Mouse (Mus musculus) neural tube, embryonic 15.5 days (tissue): ENCODE measurements around the gene Csf2rb2. TPM values are rescaled to one million over a fixed set of nuclear protein-coding genes. Genes with fewer than 3 reads are reported as not detected.
"Not testable (repeated sequence)": the region's sequence is repeated elsewhere in the genome, so short reads cannot be mapped to it uniquely, and the experiment has no call there.

Experiments used
- ATAC-seq: fragments of 200-750 bp; cut with Nextera tagmentation; 2 replicates; pipeline ENCODE4 v1.8.0; 2017; ENCODE audit warnings: mild to moderate bottlenecking, moderate TSS enrichment, moderate library complexity; ENCODE audit not compliant: low FRiP score
- H3K27ac ChIP-seq: fragments of 300-500 bp; sonication (generic); replicated peaks from 2 replicates; pipeline ENCODE4 v1.5.1; 2015; ENCODE audit warnings: mild to moderate bottlenecking, inconsistent platforms
- H3K27me3 ChIP-seq: fragments of 300-500 bp; sonication (generic); replicated peaks from 2 replicates; pipeline ENCODE4 v1.6.1; 2015; ENCODE audit warnings: inconsistent platforms
- H3K36me3 ChIP-seq: fragments of 300-500 bp; sonication (generic); 2 replicates; pipeline ENCODE4 v1.6.1; 2015; ENCODE audit warnings: inconsistent platforms
- H3K4me1 ChIP-seq: fragments of 300-500 bp; sonication (generic); 2 replicates; pipeline ENCODE4 v1.6.1; 2015; ENCODE audit warnings: inconsistent platforms
- H3K4me2 ChIP-seq: fragments of 300-500 bp; sonication (generic); 2 replicates; pipeline ENCODE4 v1.6.1; 2015; ENCODE audit warnings: inconsistent platforms, mild to moderate bottlenecking, moderate library complexity
- H3K4me3 ChIP-seq: fragments of 300-500 bp; sonication (generic); replicated peaks from 2 replicates; pipeline ENCODE4 v1.5.1; 2015; ENCODE audit warnings: mild to moderate bottlenecking, inconsistent platforms
- H3K9ac ChIP-seq: fragments of 300-500 bp; sonication (generic); replicated peaks from 2 replicates; pipeline ENCODE4 v1.6.1; 2015; ENCODE audit warnings: mild to moderate bottlenecking, inconsistent platforms
- H3K9me3 ChIP-seq: fragments of 300-500 bp; sonication (generic); replicated peaks from 2 replicates; pipeline ENCODE4 v1.6.1; 2016; ENCODE audit warnings: inconsistent platforms
- WGBS: fragments of 180-500 bp; shearing (Covaris S2); methylation state at CpG from one replicate; pipeline ENCODE4 v1.1.7; 2015; ENCODE audit warnings: mixed read lengths; 5-methylcytosine and 5-hydroxymethylcytosine counted together
- polyA plus RNA-seq: library from polyadenylated mRNA; unstranded; fragments of >200 nt; fragmentation: Nextera tagmentation; extraction: Ambion mirVana; gene quantifications from 2 replicates; pipeline ENCODE4 v1.2.1, GENCODE M21; 2015

Gene Csf2rb2
- polyA plus RNA-seq, 1 experiment from 2014 or later: 0.10 TPM

DNA sequence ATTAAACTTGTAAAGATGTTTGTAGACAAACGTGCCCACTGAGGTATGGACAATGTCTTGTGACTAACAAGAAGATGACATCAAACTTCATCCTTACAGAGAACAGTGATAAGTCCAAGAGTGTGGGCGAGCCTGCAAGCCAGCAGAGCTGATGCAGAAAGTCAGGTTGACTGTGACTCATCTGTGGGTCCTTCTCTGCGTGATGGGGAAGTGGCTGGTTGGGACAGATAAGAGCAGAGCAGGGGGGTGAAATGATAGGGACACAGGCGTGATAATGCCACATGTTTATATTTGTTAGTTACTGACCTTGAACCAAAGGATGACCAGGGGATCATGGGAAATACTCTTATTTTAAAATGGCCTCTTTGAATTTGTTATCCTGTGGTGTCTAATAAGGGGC lies 37.7 kb downstream of the Csf2rb2 start:
- no peaks in the 10 kb centered on the region for H3K4me1 ChIP-seq
- no peaks in the 10 kb centered on the region for H3K27me3 ChIP-seq
- no peak for ATAC-seq
- H3K4me2 ChIP-seq: no peak overlapping the region
- H3K27ac ChIP-seq: no peak overlapping the region
- 70% methylated on average over 4 of the region's 4 CpGs for WGBS
- H3K9me3 ChIP-seq: no peaks in the 10 kb centered on the region; the same call in 1 of the 2 replicates
- no peak overlapping the region for H3K4me3 ChIP-seq
- H3K36me3 ChIP-seq: no peaks in the 10 kb centered on the region
- no peak overlapping the region for H3K9ac ChIP-seq

DNA sequence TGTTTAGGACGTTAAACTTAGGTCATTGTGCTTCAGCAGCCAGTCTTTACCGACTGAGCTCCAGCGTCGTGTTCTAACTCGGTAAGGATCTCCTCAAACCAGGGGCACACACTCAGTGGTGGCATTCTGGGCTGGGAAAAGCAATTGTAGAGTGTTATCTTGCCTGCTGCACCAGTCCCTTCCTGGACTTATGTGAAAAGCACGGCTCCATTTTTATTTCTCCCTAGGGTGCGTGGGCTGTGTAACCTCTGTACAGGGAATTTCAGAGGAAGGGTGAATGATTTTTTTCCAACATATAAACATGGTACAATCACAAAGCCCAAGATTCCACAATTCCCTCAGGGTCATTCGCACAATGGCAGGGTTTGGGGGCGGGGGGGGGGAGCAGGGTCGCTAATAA lies 38.1 kb downstream of the Csf2rb2 start:
- Histone ChIP-seq H3K9me3 (no peaks in the 10 kb centered on the region; the same call in 1 of the 2 replicates), H3K27ac (no peak overlapping the region), H3K4me3 (no peak overlapping the region), H3K4me1 (no peaks in the 10 kb centered on the region), H3K36me3 (no peaks in the 10 kb centered on the region), H3K27me3 (no peaks in the 10 kb centered on the region), H3K9ac (no peak overlapping the region), H3K4me2 (no peak overlapping the region)
- WGBS: 87% methylated on average over 10 of the region's 10 CpGs
- ATAC-seq: no peak

DNA sequence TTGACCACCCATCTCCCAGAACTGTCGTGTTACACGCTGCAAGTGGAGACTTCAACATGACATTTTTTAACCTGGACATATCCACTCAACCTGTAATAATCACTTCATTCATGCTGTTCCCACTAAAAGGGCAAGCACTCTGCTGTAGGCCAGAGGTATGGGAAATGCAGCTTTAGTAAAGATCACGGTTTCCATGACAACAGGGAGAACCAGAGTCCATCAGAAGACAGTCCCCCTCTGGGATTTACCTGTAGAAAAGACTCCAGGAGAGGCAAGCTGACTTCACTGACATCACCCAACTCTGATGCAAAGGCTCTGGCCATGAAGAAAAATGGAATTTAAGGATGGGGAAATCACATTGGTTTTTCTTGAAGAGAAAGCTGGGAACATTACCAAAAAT lies 42.2 kb downstream of the Csf2rb2 start:
- Histone ChIP-seq H3K4me2 (no peak overlapping the region), H3K36me3 (no peaks in the 10 kb centered on the region), H3K4me1 (no peaks in the 10 kb centered on the region), H3K4me3 (no peak overlapping the region), H3K27ac (no peak overlapping the region), H3K27me3 (no peaks in the 10 kb centered on the region), H3K9ac (no peak overlapping the region), H3K9me3 (no peaks in the 10 kb centered on the region)
- WGBS: 69% methylated on average over 3 of the region's 3 CpGs
- ATAC-seq: no peak

DNA sequence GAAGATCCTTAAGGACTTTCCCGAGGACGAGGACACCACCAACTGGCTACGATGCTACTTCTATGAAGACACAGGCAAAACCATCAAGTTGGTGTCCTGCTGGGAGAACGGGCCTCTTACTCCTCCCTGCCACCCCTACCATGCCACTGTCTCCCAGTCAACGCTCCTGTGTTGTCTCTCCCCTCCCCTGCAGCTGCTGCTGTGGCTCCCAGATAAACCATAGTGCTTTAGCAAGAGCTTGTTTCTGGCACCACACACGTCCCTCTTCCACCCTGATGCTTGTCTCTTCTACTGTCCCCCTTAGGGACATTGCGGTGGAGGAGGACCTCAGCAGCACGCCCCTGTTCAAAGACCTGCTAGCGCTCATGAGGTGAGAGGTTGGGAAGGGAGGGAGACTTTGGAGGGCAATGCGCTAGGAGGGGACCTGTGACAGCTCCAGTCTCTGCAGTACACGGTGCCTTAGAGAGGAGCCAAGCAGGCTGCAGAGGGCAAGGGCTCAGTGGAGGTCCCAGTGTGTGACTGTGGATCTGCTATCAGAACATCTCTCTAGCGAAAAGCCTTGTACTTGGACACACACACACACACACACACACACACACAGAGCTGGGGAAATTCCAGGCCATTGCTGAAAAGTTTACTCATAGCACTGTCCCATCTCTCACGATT lies 44.7 kb downstream of the Csf2rb2 start:
- no peaks in the 10 kb centered on the region for H3K27me3 ChIP-seq
- no peaks in the 10 kb centered on the region for H3K9me3 ChIP-seq
- WGBS: 74% methylated on average over 13 of the region's 13 CpGs
- no peak for ATAC-seq
- no peaks in the 10 kb centered on the region for H3K36me3 ChIP-seq
- H3K4me2 ChIP-seq: no peak overlapping the region
- no peak overlapping the region for H3K4me3 ChIP-seq
- H3K4me1 ChIP-seq: peaks cover 3% of the 10 kb centered on the region; the same call in 1 of the 2 replicates
- no peak overlapping the region for H3K27ac ChIP-seq
- no peak overlapping the region for H3K9ac ChIP-seq

DNA sequence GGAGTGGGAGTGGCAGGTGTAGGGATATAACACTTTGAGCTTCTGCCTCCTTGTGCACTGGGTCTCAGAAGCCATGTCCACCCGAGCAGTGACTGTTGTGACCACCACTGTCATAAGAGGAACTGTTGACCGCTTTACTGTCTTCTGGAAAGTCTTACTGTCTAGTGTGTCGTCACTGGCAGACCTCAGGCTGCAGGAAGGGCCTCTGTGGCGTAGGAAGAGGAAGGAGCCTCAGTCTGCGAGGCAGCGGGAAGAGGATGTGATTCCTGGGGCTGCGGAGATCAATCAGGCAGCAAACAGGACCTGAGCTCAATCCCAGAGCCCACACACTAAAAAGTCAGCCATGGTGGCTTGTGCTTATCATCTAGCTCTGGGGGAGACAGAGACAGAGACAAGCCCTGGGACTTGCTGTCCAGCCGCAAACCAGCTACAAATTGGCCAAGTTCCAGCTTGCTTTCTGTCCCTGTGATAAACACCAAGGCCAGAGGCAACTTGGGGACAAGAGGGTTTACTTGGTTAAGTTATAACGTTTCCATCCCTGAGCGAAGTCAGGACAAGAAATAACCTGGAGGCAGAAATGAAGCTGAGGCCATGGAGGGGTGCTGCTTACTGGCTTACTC lies 47.2 kb downstream of the Csf2rb2 start:
- no peak overlapping the region for H3K9ac ChIP-seq
- H3K4me1 ChIP-seq: peaks cover 3% of the 10 kb centered on the region; the same call in 1 of the 2 replicates
- WGBS: 82% methylated on average over 10 of the region's 10 CpGs
- H3K4me3 ChIP-seq: no peak overlapping the region
- H3K9me3 ChIP-seq: no peaks in the 10 kb centered on the region
- H3K27ac ChIP-seq: no peak overlapping the region
- no peak for ATAC-seq
- no peaks in the 10 kb centered on the region for H3K36me3 ChIP-seq
- H3K27me3 ChIP-seq: peaks cover 2% of the 10 kb centered on the region; the same call in 1 of the 2 replicates
- H3K4me2 ChIP-seq: no peak overlapping the region

DNA sequence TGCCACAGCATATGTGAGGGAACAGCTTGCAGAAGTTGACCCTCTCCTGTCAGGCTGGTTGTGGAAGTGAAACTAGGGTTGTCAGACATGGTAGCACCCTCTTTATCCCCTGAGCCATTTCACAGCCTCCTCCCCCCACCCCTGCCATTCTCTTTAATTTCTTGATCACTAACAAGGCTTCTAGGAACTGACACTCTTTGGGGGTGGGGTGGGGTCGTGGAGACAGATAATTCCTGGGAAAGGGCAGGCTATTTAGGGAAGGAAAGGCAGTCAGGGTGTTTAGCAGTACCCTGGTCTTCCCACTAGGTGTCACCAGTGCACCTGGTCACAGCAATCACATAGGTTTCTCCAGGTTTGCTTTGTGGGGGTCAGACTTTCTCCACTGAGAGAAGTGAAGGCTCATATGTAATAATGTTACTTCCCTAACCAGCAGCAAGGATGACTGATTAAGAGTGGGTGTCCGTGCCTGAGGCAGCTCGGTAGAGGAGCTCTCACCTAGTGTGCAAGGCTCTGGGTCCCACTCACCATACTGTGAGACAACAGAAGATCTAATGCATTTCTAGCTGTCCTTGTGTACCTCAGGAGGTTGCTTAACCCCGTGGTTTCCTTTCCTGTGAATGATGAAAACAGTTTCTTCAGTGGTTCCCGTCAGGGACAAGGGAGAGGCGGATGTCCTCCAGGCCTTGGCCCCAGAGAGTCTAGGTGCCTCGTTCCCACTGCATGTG lies 48.0 kb downstream of the Csf2rb2 start:
- no peak; the same call in 1 of the 2 replicates for ATAC-seq
- H3K27ac ChIP-seq: no peak overlapping the region
- WGBS: 35% methylated on average over 7 of the region's 7 CpGs
- no peaks in the 10 kb centered on the region for H3K9me3 ChIP-seq
- H3K9ac ChIP-seq: no peak overlapping the region
- H3K4me2 ChIP-seq: no peak overlapping the region
- peaks cover 2% of the 10 kb centered on the region; the same call in 1 of the 2 replicates for H3K27me3 ChIP-seq
- no peaks in the 10 kb centered on the region for H3K36me3 ChIP-seq
- no peak overlapping the region for H3K4me3 ChIP-seq
- H3K4me1 ChIP-seq: peaks cover 3% of the 10 kb centered on the region; the same call in 1 of the 2 replicates

DNA sequence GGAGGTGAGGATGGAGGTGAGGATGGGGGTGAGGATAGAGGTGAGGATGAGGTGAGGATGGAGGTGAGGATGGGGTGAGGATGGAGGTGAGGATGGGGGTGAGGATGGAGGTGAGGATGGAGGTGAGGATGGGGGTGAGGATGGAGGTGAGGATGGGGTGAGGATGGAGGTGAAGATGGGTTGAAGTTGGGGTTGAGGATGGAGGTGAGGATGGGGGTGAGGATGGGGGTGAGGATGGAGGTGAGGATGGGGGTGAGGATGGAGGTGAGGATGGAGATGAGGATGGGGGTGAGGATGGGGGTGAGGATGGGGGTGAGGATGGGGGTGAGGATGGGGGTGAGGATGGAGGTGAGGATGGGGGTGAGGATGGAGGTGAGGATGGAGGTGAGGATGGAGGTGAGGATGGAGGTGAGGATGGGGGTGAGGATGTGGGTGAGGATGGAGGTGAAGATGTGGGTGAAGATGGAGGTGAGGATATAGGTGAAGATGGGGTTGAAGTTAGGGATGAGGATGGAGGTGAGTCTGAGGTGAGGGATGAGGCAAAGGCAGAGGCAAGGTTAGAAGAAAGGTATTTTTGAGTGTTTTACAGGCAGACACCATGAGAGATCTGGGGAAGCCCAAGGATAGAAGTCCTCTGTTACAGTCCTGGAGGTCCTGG lies 48.8 kb downstream of the Csf2rb2 start:
- H3K4me3 ChIP-seq, H3K9me3 ChIP-seq, H3K9ac ChIP-seq, ATAC-seq, H3K4me1 ChIP-seq, H3K27ac ChIP-seq, H3K4me2 ChIP-seq, H3K36me3 ChIP-seq, H3K27me3 ChIP-seq: not testable (repeated sequence)

DNA sequence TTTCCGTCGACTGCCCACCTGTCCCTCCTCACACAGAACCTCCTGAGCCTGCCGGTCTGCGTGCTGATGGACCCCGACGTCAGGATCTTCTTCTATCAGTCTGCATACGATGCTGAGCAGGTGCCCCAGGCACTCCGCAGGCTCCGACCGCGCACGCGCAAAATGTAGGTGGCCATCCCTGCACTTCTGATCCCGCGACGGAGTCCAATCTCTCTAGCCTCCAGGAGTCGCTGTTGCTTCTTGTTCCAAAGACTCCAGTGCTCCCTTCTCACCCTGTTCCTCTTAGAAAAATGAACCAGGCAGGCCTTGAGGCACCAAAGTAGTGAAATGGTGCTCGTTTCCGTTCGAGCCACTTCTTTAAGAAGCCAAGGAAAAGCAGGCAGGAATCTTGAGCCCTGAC lies 50.8 kb downstream of the Csf2rb2 start:
- H3K27me3 ChIP-seq: peaks cover 2% of the 10 kb centered on the region; the same call in 1 of the 2 replicates
- no peaks in the 10 kb centered on the region for H3K36me3 ChIP-seq
- peak overlapping the region; percentile 22; the same call in 1 of the 2 replicates for H3K4me2 ChIP-seq
- WGBS: 20% methylated on average over 20 of the region's 20 CpGs
- H3K9me3 ChIP-seq: no peaks in the 10 kb centered on the region
- peak; percentile 69 for ATAC-seq
- H3K4me3 ChIP-seq: no peak overlapping the region
- H3K9ac ChIP-seq: no peak overlapping the region
- no peak overlapping the region for H3K27ac ChIP-seq
- peaks cover 3% of the 10 kb centered on the region; the same call in 1 of the 2 replicates for H3K4me1 ChIP-seq

DNA sequence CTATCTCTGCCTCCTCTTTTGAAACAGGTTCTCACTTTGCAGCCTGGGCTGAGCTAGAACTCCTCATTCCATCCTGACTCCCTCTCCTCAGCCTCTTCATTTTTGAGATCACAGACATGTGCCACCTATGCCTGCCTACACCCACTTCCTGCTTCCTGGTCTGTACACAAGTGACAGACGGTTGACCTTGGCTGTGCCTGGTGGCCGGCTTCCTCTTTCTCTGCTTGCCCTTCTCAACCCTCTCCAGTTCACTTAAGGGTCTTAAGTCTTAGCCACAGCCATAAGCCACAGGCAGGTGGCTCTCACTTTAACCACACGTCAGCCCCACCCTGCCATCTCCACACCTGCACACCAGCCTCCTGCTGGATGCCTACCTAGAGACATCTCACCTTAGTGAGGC lies 57.1 kb downstream of the Csf2rb2 start:
- no peaks in the 10 kb centered on the region for H3K36me3 ChIP-seq
- H3K27ac ChIP-seq: no peak overlapping the region
- no peak overlapping the region for H3K4me3 ChIP-seq
- no peaks in the 10 kb centered on the region for H3K9me3 ChIP-seq
- no peak for ATAC-seq
- H3K27me3 ChIP-seq: no peaks in the 10 kb centered on the region; the same call in 1 of the 2 replicates
- 85% methylated on average over 3 of the region's 3 CpGs for WGBS
- H3K4me1 ChIP-seq: no peaks in the 10 kb centered on the region
- no peak overlapping the region for H3K9ac ChIP-seq
- H3K4me2 ChIP-seq: no peak overlapping the region

DNA sequence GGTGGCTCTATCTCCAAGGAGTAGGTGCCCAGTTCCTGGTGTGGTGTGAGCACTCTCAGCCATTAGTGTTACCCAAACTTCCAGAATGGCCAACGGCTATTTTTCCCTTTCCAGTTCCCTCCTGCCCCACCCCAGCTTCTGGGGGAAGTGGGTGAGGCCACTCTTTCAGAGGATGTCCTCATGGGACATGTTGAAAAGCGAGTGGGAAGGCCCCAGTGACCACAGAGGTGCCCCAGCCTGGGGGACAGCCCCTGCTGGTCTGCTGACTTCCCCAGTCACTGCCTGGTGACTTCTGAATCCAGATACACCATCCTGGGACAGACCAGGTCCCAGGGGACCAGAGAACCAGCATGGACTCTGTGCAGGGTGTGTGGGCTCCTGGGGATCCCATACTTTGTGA lies 57.9 kb downstream of the Csf2rb2 start:
- H3K4me3 ChIP-seq: no peak overlapping the region
- 62% methylated on average over 2 of the region's 2 CpGs for WGBS
- no peak overlapping the region for H3K4me2 ChIP-seq
- no peaks in the 10 kb centered on the region for H3K27me3 ChIP-seq
- H3K9ac ChIP-seq: no peak overlapping the region
- no peak for ATAC-seq
- no peaks in the 10 kb centered on the region for H3K4me1 ChIP-seq
- no peaks in the 10 kb centered on the region for H3K36me3 ChIP-seq
- H3K9me3 ChIP-seq: no peaks in the 10 kb centered on the region
- H3K27ac ChIP-seq: no peak overlapping the region

DNA sequence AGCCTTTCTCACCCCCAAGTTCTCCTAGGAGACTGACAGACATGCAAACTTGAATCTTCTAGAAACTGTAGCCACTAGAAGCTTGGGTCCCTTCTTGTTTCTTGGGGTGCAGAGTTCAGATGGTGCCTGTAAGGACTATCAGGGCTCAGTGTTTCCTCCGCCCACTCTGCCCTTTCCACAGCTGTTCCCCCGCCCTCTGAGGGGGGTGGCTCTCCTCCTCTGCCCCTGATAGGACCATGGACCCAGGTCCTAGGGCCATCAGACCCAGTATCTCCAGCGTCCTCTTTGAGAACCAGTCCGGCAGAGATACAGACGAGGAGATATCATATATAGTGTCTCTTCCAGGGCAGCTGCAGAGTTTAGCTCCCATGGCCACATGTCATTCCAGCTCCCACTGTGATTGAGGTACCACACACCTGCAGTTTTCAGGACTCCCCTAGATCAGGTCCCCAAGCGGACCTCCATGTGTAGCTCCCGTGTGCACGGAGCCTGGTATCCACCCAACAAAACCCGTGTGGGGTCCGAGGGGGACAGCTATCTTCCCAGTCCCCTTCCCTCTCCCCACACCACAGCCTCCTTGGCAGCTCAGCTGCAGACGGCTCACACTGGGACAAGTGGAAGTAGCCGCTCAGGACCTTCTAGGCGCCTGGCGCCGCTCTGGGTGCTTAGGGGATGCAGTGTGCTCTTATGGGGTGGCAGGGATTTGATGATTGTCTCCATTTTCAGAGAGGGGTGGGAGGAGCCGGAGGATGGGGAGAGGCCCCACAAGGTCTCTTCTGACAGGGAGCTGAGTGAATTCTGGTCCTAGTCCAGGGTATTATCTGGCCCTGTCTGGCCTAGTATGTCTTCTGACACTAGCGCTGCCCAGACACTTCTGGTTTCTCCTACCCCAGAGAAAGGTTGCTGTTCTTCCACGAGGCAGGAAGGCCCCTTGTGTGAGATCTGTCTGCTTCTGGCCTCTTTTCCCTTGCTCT lies 59.1 kb downstream of the Csf2rb2 start:
- Histone ChIP-seq H3K9me3 (no peaks in the 10 kb centered on the region), H3K27ac (no peak overlapping the region), H3K9ac (no peak overlapping the region), H3K4me3 (no peak overlapping the region), H3K4me1 (no peaks in the 10 kb centered on the region), H3K4me2 (no peak overlapping the region), H3K36me3 (no peaks in the 10 kb centered on the region), H3K27me3 (no peaks in the 10 kb centered on the region)
- 79% methylated on average over 18 of the region's 18 CpGs for WGBS
- no peak for ATAC-seq
